In the genomic region with DNA sequence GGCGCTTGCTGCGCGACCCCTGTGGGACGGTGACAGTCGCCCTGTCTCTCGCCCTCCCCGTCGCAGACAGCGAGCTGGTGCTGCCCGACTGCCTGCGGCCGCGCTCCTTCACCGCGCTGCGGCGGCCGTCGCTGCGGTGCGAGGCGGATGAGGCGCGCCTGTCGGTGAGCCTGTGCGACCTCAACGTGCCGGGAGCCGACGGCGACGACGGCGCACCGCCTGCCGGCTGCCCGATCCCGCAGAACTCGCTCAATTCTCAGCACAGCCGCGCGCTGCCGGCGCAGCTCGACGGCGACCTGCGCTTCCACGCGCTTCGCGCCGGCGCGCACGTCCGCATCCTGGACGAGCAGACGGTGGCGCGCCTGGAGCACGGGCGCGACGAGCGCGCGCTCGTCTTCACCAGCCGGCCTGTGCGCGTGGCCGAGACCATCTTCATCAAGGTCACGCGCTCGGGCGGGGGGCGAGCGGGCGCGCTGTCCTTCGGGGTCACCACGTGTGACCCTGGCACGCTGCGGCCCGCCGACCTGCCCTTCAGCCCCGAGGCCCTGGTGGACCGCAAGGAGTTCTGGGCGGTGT, we compare ENCODE assay signal across 7 mouse cellular contexts.
DNase-seq lines count a peak whose midpoint lies in the region; ATAC-seq and TF ChIP-seq lines count a peak whose summit lies in the region.

No protein-coding gene starts in this region.

- ATAC-seq in lung, embryonic 14.5 days (ENCODE audit: insufficient read depth) = peak; percentile 45; the same call in 1 of the 2 replicates
- no peak for ATAC-seq in embryonic facial prominence, embryonic 13.5 days (ENCODE audit: insufficient number of reproducible peaks, insufficient read depth, low FRiP score, low TSS enrichment, low read depth)
- ATAC-seq in intestine, embryonic 16.5 days = peak; percentile 45; the same call in 1 of the 2 replicates
- ATAC-seq in neural tube, embryonic 14.5 days (ENCODE audit: low read depth) = 0 out of 2 replicates have a peak, but pooled peaks have one; percentile 17

- WGBS in lung, embryonic 14.5 days = 2% methylated on average over 90 of the region's 90 CpGs
- WGBS in embryonic facial prominence, embryonic 13.5 days = 4% methylated on average over 90 of the region's 90 CpGs
- WGBS in intestine, embryonic 16.5 days = 4% methylated on average over 90 of the region's 90 CpGs
- WGBS in neural tube, embryonic 14.5 days = 5% methylated on average over 61 of the region's 90 CpGs

- peaks cover 4% of the 10 kb centered on the region; the same call in 1 of the 2 replicates for H3K4me1 ChIP-seq in lung, embryonic 14.5 days (ENCODE audit: insufficient read depth)
- peaks cover 26% of the 10 kb centered on the region for H3K4me1 ChIP-seq in embryonic facial prominence, embryonic 13.5 days
- H3K4me1 ChIP-seq in intestine, embryonic 16.5 days (ENCODE audit: control insufficient read depth, insufficient read depth, low read length) = peaks cover 16% of the 10 kb centered on the region
- H3K4me1 ChIP-seq in neural tube, embryonic 14.5 days (ENCODE audit: control insufficient read depth, insufficient read depth, low read length) = 0 out of 2 replicates have a peak, but pooled peaks cover 3% of the 10 kb centered on the region

- peak; percentile 54 for DNase-seq in lung, embryonic 14.5 days
- no peak for DNase-seq in lung, postnatal 36 days
- DNase-seq in layer of hippocampus, adult 9-11 months = no peak
- no peak for DNase-seq in layer of hippocampus, adult 18-20 months (ENCODE audit: low spot score in 2 of 2)

- peak overlapping the region; percentile 26; the same call in 1 of the 2 replicates for H3K9ac ChIP-seq in lung, embryonic 14.5 days
- H3K9ac ChIP-seq in embryonic facial prominence, embryonic 13.5 days = peak overlapping the region; percentile 47
- peak overlapping the region; percentile 49 for H3K9ac ChIP-seq in intestine, embryonic 16.5 days (ENCODE audit: low read depth, low read length)
- H3K9ac ChIP-seq in neural tube, embryonic 14.5 days (replicated peaks; ENCODE audit: low read depth, low read length) = 0 out of 2 replicates have a peak overlapping the region, but pooled peaks have one; percentile 12

- no peak for TF ChIP-seq CTCF in lung, embryonic 14.5 days (IDR thresholded peaks at IDR 0.05; ENCODE audit: low read depth)

- H3K4me2 ChIP-seq in lung, embryonic 14.5 days = peak overlapping the region; percentile 63
- peak overlapping the region; percentile 65 for H3K4me2 ChIP-seq in embryonic facial prominence, embryonic 13.5 days
- peak overlapping the region; percentile 75 for H3K4me2 ChIP-seq in intestine, embryonic 16.5 days (ENCODE audit: low read depth, low read length)
- peak overlapping the region; percentile 44 for H3K4me2 ChIP-seq in neural tube, embryonic 14.5 days (ENCODE audit: low read depth, low read length)

- no peak overlapping the region for H3K27ac ChIP-seq in lung, embryonic 14.5 days (ENCODE audit: low read depth)
- H3K27ac ChIP-seq in embryonic facial prominence, embryonic 13.5 days = no peak overlapping the region
- H3K27ac ChIP-seq in intestine, embryonic 16.5 days (ENCODE audit: low read length) = no peak overlapping the region
- no peak overlapping the region for H3K27ac ChIP-seq in neural tube, embryonic 14.5 days (ENCODE audit: low read depth, low read length)

- H3K4me3 ChIP-seq in lung, embryonic 14.5 days (ENCODE audit: low read depth, low read length) = peak overlapping the region; percentile 38
- H3K4me3 ChIP-seq in embryonic facial prominence, embryonic 13.5 days = peak overlapping the region; percentile 46
- peak overlapping the region; percentile 40 for H3K4me3 ChIP-seq in intestine, embryonic 16.5 days (ENCODE audit: low read length)
- H3K4me3 ChIP-seq in neural tube, embryonic 14.5 days (ENCODE audit: low read depth, low read length) = peak overlapping the region; percentile 25

- H3K27me3 ChIP-seq in lung, embryonic 14.5 days (ENCODE audit: insufficient read depth, low read length) = peaks cover 40% of the 10 kb centered on the region
- peaks cover 48% of the 10 kb centered on the region for H3K27me3 ChIP-seq in embryonic facial prominence, embryonic 13.5 days
- H3K27me3 ChIP-seq in intestine, embryonic 16.5 days (replicated peaks; ENCODE audit: control insufficient read depth, insufficient read depth, low read length) = peaks cover 25% of the 10 kb centered on the region
- peaks cover 23% of the 10 kb centered on the region for H3K27me3 ChIP-seq in neural tube, embryonic 14.5 days (ENCODE audit: control insufficient read depth, insufficient read depth, low read length)

- H3K36me3 ChIP-seq in lung, embryonic 14.5 days (ENCODE audit: insufficient read depth) = no peaks in the 10 kb centered on the region
- H3K36me3 ChIP-seq in embryonic facial prominence, embryonic 13.5 days = no peaks in the 10 kb centered on the region
- H3K36me3 ChIP-seq in intestine, embryonic 16.5 days (ENCODE audit: control insufficient read depth, insufficient read depth, low read length) = no peaks in the 10 kb centered on the region
- no peaks in the 10 kb centered on the region for H3K36me3 ChIP-seq in neural tube, embryonic 14.5 days (ENCODE audit: control insufficient read depth, insufficient read depth, low read length)

- H3K9me3 ChIP-seq in lung, embryonic 14.5 days (ENCODE audit: low read depth, low read length) = no peaks in the 10 kb centered on the region
- no peaks in the 10 kb centered on the region for H3K9me3 ChIP-seq in embryonic facial prominence, embryonic 13.5 days
- H3K9me3 ChIP-seq in intestine, embryonic 16.5 days (ENCODE audit: control insufficient read depth, low read length) = no peaks in the 10 kb centered on the region
- H3K9me3 ChIP-seq in neural tube, embryonic 14.5 days (ENCODE audit: control insufficient read depth, low read length) = no peaks in the 10 kb centered on the region
